Mouse (Mus musculus) bone marrow macrophage, adult 2 months (primary cell): Measurements from ENCODE around the gene Stk38. TPM values are rescaled to one million over a fixed set of nuclear protein-coding genes. Genes with fewer than 3 reads are reported as not detected.

Experiments used
- H3K27ac ChIP-seq: 2 replicates; pipeline ENCODE4 v1.5.1; 2012; ENCODE audit warnings: low read depth, low read length; ENCODE audit not compliant: insufficient read depth
- H3K4me1 ChIP-seq: 2 replicates; pipeline ENCODE4 v1.6.1; 2012; ENCODE audit warnings: low read length; ENCODE audit not compliant: control insufficient read depth, insufficient read depth
- H3K4me3 ChIP-seq: 2 replicates; pipeline ENCODE4 v1.5.1; 2012; ENCODE audit warnings: mild to moderate bottlenecking, low read length, moderate library complexity; ENCODE audit not compliant: insufficient read depth
- CTCF ChIP-seq: IDR thresholded peaks from 2 replicates; pipeline ENCODE4 v1.5.1; 2012; ENCODE audit warnings: low read depth, mild to moderate bottlenecking, low read length, moderate library complexity
- POLR2A ChIP-seq: IDR thresholded peaks from 2 replicates; pipeline ENCODE4 v1.6.1; 2012; ENCODE audit warnings: mild to moderate bottlenecking, low read depth, low read length, borderline replicate concordance
- polyA plus RNA-seq: library from polyadenylated mRNA; stranded (reverse); fragments of >200 nt; gene quantifications from 2 replicates; pipeline ENCODE4 v1.2.4, GENCODE M21; 2012; ENCODE audit not compliant: missing spikeins, insufficient read depth, insufficient read length

Stk38 gene
- polyA plus RNA-seq, 1 experiment, result 180 TPM

DNA sequence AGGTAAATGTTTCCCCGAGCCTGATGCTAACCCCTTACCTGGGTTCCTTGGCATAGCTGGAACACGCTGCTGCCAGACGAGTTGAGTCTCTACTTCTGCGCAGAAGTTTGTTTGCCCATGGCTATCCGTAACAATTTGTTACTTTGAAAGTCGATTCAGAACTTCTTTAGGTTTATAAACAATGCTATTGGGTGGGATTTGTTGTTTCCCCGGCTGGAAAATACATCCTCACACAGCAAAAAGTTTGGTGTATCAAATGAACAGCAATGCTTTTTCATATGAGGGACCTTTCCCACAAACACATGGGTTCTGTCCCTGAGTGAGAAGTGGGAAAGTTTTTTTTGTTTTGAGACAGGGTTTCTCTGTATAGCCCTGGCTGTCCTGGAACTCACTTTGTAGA lies 64.1 kb downstream of the Stk38 start, which contains the start of gene Pxt1:
TSS of gene Pxt1 (minus strand) at position 101 of the 400 bp plus-strand sequence.
- TF ChIP-seq POLR2A, result no peak
- TF ChIP-seq CTCF, result no peak

DNA sequence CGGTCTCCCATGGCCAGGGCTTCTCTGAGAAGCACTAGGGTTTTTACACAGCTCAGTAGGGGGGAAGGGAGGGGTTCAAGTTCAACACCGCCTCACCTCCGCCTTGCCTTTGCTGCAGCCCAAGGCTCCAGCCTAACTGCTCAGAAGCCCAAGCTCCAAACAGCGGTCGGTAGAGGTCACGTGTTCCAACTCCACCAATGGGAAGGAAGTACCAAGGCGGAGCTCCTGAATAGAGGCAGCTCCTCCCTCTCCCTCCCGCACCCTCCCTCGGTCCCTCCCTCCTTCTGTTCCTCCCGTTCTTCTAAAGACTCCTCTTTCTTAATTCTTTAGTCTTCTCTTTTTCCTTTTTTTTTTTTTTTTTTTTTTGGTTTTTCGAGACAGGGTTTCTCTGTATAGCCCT lies 65.7 kb downstream of the Stk38 start:
- no peak for TF ChIP-seq CTCF
- TF ChIP-seq POLR2A, result no peak
- Histone ChIP-seq H3K27ac (no peak overlapping the region), H3K4me3 (no peak overlapping the region), H3K4me1 (no peaks in the 10 kb centered on the region)

More for the DNA sequence above, 64.1 kb downstream of the Stk38 start, which contains the start of gene Pxt1:
- Histone ChIP-seq H3K27ac (no peak within 1 kb of the TSS), H3K4me3 (no peak within 1 kb of the TSS), H3K4me1 (peaks cover 4% of the 10 kb centered on the region; the same call in 1 of the 2 replicates)

DNA sequence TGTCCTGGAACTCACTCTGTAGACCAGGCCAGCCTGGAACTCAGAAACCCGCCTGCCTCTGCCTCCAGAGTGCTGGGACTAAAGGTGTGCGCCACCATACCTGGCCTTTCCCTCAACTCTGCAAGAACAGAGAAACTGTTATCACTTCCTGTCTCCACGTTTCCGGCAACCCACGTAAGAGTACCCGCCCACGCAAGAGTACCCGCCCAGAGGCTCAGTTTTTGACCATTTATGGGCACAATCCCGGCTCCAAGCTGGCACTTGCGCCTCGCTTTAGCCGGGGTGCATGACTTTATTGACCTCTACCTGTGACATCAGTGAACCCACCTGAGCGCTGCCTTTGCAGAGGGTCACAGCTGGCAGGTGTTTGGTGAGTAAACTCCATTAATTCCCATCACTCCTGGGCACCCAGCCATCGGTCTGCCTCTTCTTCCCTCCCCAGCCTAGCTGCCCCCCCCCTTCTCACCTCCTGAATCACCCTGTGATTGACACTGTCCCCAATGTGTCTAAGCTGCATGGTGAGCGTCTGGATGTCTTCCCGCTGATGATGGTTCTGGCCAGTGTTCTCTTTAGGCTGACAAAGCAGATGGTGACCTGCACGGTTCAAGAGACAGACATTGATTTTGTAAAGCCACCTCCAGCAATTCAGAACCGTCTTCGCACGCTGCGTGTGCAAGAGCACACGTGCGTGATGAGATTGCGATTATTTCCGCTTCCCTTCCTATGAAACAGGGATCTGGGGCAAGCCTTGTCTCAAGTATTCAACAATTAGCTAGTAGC lies 66.8 kb downstream of the Stk38 start:
- Histone ChIP-seq H3K4me3 (no peak overlapping the region), H3K27ac (no peak overlapping the region), H3K4me1 (no peaks in the 10 kb centered on the region)
- TF ChIP-seq POLR2A (no peak), CTCF (no peak)

DNA sequence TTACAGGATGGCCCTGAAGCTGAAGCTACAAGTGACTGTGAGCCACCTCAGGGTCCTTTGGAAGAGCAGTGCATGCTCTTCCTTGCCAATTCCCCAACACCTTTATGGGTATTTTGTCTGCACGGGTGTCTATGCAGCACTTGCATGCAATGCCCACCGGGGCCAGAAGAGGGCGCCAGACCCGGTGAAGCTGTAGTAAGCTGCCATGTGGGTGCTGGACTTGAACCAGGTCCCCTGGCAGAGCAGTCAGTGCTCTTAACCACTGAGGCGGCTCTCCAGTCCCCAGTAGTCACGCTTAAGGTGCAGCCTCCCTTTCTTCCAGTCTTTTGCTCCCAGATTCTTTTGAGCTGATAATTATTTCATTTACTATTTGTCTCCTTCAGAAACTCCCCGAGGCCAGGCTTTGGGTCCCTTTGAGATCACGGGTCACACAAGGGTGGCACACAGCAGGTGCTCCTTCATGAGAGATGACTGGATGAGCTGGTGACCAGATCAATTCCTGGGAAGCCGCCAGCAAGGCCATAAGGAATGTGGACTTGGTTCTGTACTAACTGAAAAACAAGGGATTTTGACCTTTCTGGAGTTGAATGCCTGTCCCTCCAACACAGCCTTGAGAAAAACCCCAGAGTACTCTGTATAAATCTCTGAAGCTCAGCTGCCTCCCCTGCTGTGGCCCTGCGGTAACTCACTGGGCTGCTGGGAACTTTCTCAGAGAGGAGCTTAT lies 71.0 kb downstream of the Stk38 start:
- Histone ChIP-seq H3K4me1 (no peaks in the 10 kb centered on the region), H3K4me3 (no peak overlapping the region), H3K27ac (no peak overlapping the region)
- peak; percentile 58 for TF ChIP-seq CTCF
- no peak for TF ChIP-seq POLR2A

DNA sequence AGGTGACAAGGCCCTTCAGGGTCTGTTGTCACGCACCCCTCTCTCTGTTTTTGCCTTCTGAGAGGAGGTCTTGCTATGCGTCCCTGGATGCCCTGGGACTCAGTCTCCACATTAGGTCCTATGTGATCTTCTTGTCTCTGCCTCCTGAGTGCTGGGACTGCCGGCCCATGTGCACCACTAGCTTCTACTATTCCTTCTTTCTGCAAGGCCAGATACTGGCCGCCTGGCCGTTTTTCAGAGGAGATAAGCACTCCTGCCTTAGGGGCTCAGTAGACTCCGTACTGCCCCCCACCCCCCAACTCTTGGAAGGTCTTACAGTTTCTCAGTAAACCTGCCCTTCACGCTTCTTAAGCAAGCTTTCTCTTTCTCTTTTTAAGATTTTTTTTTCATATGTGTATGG lies 71.7 kb downstream of the Stk38 start:
- H3K4me3 ChIP-seq, result no peak overlapping the region
- no peak overlapping the region for H3K27ac ChIP-seq
- no peak for TF ChIP-seq POLR2A
- TF ChIP-seq CTCF, result no peak
- no peaks in the 10 kb centered on the region for H3K4me1 ChIP-seq

DNA sequence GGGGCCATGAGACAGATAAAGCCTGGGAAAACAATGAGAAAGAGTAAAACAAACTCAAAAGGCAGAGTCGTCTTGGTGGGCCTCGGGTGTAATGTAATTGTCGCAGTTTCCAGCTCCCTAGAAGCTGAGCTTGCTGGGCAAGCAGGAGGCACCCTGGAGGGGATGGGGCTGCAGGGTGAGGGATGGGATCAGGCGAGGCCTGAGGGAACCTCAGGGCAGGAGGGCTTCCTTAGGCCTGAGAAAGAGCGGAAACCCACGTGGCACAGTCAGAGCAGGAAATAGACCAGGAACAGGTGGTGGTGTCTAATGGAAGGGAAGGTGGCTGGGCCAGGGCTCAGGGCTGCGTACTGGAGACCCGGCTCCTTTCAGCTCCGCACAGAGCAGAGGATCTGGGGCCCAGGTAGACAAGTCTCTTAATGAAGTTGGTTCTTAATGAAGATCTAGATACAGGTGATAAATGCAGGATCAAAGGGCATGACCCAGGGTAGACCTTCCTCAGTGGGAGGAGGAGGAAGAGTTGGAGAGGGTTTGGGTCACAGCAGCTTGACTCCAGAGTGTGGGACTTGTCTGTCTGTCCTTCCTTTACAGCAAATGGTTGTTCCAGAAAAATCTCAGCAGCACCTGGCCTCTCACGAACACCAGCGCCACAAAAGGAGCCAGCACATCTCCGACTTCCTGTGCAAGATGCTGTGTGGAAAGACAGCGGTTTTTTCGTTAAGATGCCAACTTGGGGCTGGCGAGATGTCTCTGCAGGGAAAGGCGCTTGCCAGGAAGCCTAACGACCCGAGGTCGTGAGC lies 73.5 kb downstream of the Stk38 start:
- H3K4me1 ChIP-seq, result no peaks in the 10 kb centered on the region
- H3K4me3 ChIP-seq, result no peak overlapping the region
- TF ChIP-seq POLR2A (no peak), CTCF (no peak)
- H3K27ac ChIP-seq, result no peak overlapping the region

DNA sequence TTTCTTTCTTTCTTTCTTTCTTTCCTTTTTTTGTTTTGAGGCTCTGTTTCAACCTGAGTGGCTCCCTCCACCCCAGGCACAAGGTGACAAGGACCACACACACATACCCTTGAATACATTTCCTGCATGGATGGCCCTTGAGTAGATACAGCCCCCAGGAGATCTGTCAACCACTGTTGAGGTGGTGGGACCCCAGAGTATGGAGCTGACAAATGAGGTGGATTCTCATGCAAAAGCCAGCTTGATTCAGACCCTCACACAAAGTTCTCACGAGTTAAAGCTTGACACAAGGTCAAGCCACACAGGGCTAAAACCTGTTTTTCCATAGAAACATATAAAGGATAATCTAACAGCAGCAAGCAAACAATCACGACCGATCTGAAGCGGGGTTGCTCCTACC lies 75.5 kb downstream of the Stk38 start:
- no peak overlapping the region for H3K27ac ChIP-seq
- TF ChIP-seq POLR2A, result no peak
- H3K4me1 ChIP-seq, result no peaks in the 10 kb centered on the region
- no peak overlapping the region for H3K4me3 ChIP-seq

DNA sequence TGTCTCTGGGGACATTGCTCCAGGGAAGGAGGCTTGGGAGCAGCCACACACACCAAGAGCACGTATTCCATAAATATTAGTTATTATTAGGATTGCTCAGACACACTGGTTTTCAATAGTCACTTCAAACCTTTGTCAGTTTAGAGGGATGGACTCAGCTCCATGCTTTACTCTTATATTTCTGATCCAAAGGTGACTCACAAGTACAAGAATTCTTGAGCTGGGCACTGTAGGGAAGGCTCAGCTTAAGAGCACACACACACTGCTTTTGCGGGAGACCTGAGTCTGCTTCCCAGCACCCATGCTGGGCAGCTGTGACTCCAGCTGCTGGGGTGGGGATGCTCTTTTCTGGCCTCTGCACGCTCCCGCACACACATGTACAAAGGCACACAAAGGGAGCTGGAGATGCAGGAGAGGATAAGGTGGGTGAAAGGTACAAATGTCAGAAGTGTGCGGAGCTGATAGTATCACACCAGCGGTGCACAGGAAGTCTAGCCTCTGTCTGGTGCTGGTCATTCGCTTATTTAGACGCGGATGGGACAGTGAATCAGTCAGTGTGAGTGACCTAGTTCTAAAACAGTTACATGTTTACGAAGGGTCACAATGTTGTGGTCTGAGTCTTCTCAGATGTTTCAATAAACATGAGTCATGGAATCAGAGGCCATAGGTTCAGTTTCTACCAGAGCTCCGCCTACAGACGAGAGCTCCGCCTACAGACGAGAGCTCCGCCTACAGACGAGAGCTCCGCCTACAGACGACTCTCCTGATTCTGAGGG lies 76.2 kb downstream of the Stk38 start:
- H3K27ac ChIP-seq, result no peak overlapping the region
- TF ChIP-seq POLR2A (no peak), CTCF (no peak)
- no peak overlapping the region for H3K4me3 ChIP-seq
- no peaks in the 10 kb centered on the region for H3K4me1 ChIP-seq
